27 mouse cellular contexts compared by ENCODE assay signal in genomic region chr3:73569286-73569685, GRCm38 (mm10).
"Had no signal": no experiment of that assay in that cellular context is flagged by ENCODE, and none has a peak within 500 bp of the region (broad histone marks: within the 10 kb centered on the region; RNA-seq: fewer than 3 reads in every experiment).

No protein-coding gene starts in this region.

- ATAC-seq: hindbrain, embryonic 16.5 days; inflammation-experienced regulatory T-cells, adult 6 months; intestine, embryonic 15.5 days; intestine, postnatal 0 days had no signal

- H3K36me3 ChIP-seq: heart, embryonic 10.5 days; heart, embryonic 12.5 days; hindbrain, embryonic 10.5 days; hindbrain, embryonic 12.5 days; intestine, embryonic 15.5 days; limb, embryonic 10.5 days; limb, embryonic 12.5 days; liver, embryonic 13.5 days had no signal

- H3K4me3 ChIP-seq: gastrocnemius, adult 2 months; heart, embryonic 10.5 days; heart, embryonic 12.5 days; hindbrain, embryonic 10.5 days; hindbrain, embryonic 12.5 days; intestine, embryonic 15.5 days; layer of hippocampus, adult 2 months; left cerebral cortex, adult 2 months; limb, embryonic 10.5 days; limb, embryonic 12.5 days; liver, embryonic 13.5 days had no signal

- H3K27ac ChIP-seq: gastrocnemius, adult 2 months; heart, embryonic 10.5 days; hindbrain, embryonic 10.5 days; hindbrain, embryonic 12.5 days; hindbrain, embryonic 14.5 days; intestine, embryonic 15.5 days; layer of hippocampus, adult 2 months; left cerebral cortex, adult 2 months; limb, embryonic 10.5 days; limb, embryonic 12.5 days; liver, embryonic 13.5 days had no signal

- H3K9ac ChIP-seq: heart, embryonic 12.5 days; hindbrain, embryonic 12.5 days; hindbrain, embryonic 14.5 days; intestine, embryonic 15.5 days; limb, embryonic 12.5 days; liver, embryonic 13.5 days had no signal

- H3K4me2 ChIP-seq: heart, embryonic 12.5 days; hindbrain, embryonic 12.5 days; hindbrain, embryonic 14.5 days; intestine, embryonic 15.5 days; limb, embryonic 12.5 days; liver, embryonic 11.5 days; liver, embryonic 13.5 days had no signal

- H3K27me3 ChIP-seq: heart, embryonic 12.5 days; hindbrain, embryonic 12.5 days; intestine, embryonic 15.5 days; limb, embryonic 12.5 days; liver, embryonic 13.5 days had no signal

- H3K4me1 ChIP-seq: heart, embryonic 10.5 days; heart, embryonic 12.5 days; hindbrain, embryonic 10.5 days; hindbrain, embryonic 12.5 days; intestine, embryonic 15.5 days; limb, embryonic 10.5 days; limb, embryonic 12.5 days; liver, embryonic 13.5 days had no signal

- H3K9me3 ChIP-seq: heart, embryonic 10.5 days; heart, embryonic 12.5 days; hindbrain, embryonic 10.5 days; hindbrain, embryonic 12.5 days; intestine, embryonic 15.5 days; limb, embryonic 10.5 days; limb, embryonic 12.5 days; liver, embryonic 13.5 days had no signal

- DNase-seq: gastrocnemius, adult 2 months; gastrocnemius, postnatal 10 days; gastrocnemius, postnatal 25 days; heart, adult 18-20 months; heart, postnatal 10 days; heart, postnatal 4 days; kidney, adult 18-20 months; kidney, adult 8-10 months; kidney, postnatal 10 days; kidney, postnatal 25 days; kidney, postnatal 4 days; liver; liver, embryonic 13.5 days had no signal
